Mouse (Mus musculus) spleen, postnatal 10 days (tissue): ENCODE results near the gene Rab11fip3.
A peak's percentile ranks its signal among the peaks of the same experiment; 100 is the strongest.
"Not testable (repeated sequence)": the region's sequence is repeated elsewhere in the genome, so short reads cannot be mapped to it uniquely, and the experiment has no call there.

Experiments
- DNase-seq, 2 experiments: peaks; one replicate each; pipeline ENCODE4 v3.0.0; 2021 to 2022; ENCODE audit warnings: low spot score in 2 of 2

Rab11fip3 gene

GRCm38 (mm10) chr17:26068831-26069739, at the start of gene Rab11fip3:
Gene Rab11fip3 (minus strand): TSS chr17:26069555.
- peak; percentile 66 to 82 for DNase-seq

DNA sequence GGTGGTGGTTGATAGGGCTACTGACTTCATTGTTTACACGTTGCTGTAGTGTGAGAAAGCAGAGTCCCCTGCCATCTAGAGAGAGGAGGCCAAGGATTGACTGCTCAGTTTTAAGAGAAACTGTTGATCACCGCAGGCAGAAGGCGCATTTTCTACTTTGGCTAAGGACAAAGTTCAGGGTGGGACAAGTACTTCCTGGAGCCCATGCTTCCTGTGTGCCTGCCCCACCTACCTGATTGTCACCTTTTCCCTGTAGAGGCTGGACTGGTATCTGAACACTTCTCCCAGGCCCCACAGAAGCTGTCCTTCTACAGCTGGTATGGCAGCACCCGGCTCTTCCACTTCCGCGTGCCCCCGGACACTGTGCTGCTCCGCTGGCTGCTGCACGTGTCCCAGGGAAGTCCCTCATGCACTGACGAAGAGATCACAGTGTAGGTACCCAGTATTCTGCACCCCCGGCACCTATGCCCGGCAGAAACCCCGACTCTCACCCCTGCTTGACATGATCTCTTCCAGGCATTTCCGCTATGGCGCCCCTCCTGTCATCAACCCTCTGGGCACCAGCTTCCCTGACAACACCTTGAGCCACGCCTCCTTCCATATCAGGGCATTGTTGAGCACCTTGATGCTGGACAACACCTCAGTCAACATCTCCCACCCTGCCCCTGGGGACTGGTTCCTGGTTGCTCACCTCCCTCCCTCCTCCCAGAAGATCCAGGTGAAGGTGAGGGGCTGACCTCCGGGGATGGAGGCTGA, 47.3 kb upstream of the Rab11fip3 start:
- DNase-seq, result no peak

DNA sequence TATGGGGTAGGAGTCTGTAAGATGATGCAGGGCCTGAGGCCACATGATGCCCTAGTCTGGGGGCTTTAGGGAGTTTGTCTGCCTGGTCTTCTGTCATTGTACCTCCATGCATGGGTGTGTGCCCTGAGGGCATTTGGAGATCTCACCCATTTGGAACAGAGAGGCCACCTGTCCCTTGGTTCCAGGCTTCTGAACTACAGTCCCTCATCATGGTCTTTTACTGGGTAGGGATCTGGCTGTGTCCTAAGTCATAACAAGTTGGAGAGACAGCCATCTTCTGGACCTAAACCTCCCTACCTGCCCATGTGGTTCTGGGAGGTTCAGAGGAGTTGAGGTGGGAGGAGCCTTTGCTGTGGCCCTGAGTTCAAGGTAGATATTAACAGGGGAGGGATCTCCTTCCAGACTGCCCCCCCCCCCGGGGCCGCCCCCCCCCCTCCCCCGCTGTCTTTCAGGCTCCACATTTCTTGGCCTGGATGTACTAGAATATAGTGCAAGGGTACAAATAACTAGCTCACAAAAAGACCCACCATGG, 46.7 kb upstream of the Rab11fip3 start:
- no peak for DNase-seq

GRCm38 (mm10) chr17:26115205-26115898, 46.0 kb upstream of the Rab11fip3 start:
- DNase-seq, result peak in 1 of 2 experiments; percentile 58

DNA sequence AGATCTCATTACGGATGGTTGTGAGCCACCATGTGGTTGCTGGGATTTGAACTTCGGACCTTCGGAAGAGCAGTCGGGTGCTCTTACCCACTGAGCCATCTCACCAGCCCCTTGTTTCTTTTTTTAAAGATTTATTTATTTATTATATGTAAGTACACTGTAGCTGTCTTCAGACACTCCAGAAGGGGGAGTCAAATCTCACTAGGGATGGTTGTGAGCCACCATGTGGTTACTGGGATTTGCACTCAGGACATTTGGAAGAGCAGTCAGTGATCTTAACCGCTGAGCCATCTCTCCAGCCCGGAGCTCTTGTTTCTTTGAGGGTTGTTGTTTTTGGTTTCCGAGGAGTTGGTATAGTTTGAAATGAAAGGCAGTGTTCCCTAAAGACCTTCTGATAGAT, 45.1 kb upstream of the Rab11fip3 start:
- not testable (repeated sequence) for DNase-seq

- no peak for DNase-seq
Observed at GRCm38 (mm10) chr17:26114061-26114460, 44.7 kb upstream of the Rab11fip3 start.

DNA sequence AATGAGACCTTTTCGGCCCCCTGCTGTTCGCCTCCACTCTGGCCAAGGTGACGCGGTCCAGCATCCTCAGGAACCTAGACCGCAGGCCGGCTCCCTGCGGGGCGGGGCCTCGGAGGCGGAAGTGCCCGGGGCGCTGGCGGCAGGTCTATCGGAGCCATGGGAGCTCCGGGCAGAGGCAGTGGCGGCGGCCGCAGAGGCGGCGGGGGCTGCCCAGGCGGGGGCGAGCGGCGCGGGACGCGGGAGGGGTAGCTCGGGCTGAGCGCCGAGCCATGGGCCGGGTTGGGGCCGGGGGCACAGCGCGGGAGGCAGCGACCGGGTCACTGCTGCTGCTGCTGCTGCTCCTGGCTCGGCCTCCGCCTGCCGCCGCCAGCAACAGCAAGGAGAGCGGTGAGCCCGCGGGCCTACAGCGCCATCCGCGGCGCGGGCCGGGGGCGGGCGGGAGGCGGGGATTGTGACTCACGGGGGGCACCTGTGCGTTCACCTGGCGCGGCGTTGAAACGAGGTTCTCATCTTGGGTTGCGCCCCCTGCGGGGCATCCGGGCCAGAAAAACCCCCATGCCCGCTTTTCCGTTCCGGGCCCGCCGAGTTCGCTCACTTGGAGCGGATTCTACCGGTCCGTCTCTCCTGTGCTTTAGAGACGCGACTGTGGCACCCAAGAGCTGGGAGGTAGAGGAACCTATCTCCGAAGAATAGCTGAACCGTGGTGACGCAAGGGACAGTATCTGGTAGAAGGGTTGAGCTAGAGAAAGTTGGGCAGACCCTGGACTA, 44.0 kb upstream of the Rab11fip3 start, which contains the start of gene Tmem8:
Tmem8 (plus strand) TSS at position 119 of the 768 bp plus-strand sequence.
- DNase-seq, result peak; percentile 81 to 84

DNA sequence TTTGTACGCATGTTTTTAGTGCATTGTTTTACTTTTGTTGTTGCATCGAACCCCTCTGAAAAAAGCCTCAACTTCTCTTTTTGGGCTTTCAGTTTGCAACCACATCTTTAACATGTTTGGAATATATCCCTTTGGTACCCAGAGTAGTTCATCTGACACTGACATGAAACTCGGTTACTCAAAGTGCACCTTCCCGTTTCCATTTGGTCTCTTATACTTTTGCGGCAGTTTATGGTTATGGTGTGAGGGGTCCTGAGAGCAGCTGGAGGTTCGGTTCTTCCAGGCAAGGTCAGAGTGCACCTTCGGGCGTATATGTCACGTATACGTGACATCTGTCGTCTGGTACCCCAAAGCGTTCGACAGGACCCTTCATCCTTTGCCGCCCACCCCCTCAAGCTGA, 43.4 kb upstream of the Rab11fip3 start:
- DNase-seq, result no peak

- no peak for DNase-seq
Observed at GRCm38 (mm10) chr17:26111722-26112121, 42.4 kb upstream of the Rab11fip3 start.

DNA sequence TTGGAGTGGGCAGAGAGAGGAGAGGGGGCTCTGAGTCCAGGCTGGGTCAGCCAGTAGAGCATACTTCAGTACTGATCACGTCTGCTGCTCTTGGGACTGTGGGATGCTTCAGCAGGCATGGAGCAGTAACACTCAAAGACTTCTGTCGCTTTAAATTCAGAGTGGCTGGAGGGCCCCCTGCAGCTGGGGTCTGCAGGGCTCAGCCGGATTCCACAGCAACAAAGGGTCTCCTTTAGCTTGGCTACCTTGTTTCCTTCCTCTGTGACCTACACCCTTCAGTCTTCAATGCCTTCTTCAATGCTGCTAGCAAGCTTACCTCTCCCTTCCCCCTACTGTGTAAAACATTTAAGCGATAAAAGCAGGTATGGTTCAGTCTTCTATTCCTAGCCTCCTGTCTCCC, 41.7 kb upstream of the Rab11fip3 start:
- DNase-seq, result no peak

DNA sequence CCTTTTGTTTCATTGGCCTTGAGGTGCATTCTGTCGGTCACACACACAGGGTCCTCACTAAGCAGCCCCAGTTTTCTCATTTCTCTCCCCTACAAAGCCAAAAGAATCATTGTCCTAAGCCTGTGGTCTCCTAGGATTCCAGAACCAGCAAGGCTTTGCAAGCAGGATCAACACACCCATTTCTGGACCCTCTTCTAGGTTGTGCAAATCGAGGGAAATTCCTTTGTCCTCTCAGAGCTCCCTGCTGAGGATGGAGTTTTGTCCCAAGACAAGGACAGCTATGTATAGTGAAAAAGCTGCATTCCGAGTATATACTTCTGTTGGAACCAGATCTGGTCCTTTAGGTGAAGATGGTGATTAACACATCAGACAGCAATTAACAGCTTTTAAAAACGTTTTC, 40.8 kb upstream of the Rab11fip3 start:
- no peak for DNase-seq

DNA sequence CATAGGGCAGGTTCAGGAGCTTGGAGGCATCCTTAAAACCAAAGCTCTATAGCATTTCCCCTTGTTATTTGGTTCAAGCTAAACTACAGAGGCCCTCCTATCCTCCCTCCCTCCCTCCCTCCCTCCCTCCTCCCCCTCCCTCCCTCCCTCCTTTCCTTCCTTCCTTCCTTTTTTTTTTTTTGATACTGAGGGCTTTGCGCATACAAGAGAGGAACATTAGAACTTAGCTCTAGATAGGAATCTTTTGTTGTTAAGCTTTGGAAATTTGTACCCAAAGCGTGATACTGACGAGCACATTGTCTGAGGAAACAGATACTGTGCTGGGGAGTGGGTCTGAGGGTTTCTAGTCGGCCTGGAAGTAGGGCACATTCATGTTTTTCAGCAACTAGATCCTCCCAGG, 36.3 kb upstream of the Rab11fip3 start:
- DNase-seq, result no peak

GRCm38 (mm10) chr17:26101478-26101877, 32.1 kb upstream of the Rab11fip3 start:
- no peak for DNase-seq

- DNase-seq, result no peak
Observed at GRCm38 (mm10) chr17:26100166-26100565, 30.8 kb upstream of the Rab11fip3 start.

- not testable (repeated sequence) for DNase-seq
Observed at GRCm38 (mm10) chr17:26099316-26099715, 30.0 kb upstream of the Rab11fip3 start.

- DNase-seq, result no peak
Observed at GRCm38 (mm10) chr17:26098461-26098860, 29.1 kb upstream of the Rab11fip3 start.

- DNase-seq, result peak; percentile 61 to 76
Observed at GRCm38 (mm10) chr17:26095121-26095740, 25.9 kb upstream of the Rab11fip3 start, which contains the start of gene Nme4. Gene Nme4 (minus strand): TSS chr17:26095602.

DNA sequence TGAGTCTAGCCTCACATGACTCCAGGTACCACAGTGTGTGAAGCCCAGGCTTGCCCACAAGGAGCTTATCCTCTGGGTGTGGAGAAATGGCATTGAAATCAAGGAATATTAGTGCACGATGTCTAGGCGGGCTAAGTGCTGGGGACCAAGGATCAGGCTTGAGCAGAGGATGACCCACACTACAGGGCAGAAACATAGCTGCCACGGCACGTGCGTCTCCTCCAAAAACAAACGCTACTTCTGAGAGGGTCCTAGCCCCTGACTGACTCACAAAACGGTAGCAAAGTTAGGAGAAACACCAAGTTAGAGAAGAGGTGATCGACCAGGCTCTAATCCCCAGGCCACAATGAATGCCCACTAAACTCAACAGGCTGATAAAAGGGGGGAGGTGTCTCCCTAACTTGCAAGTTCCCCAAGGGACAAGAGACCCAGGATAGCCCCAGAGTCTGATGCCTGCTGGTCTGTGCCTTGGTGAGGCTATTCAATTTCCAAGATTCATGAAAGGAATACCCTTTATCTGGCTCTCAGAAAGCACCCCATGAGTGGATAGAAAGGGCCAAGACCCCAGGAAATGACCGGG, 25.3 kb upstream of the Rab11fip3 start:
- no peak for DNase-seq

- DNase-seq, result peak; percentile 71 to 87
Observed at GRCm38 (mm10) chr17:26089905-26090632, 20.7 kb upstream of the Rab11fip3 start, which contains the start of gene Decr2. Gene Decr2 (minus strand): TSS chr17:26090337.
